Mouse (Mus musculus) mesoderm, embryonic 11.5 days (tissue): ENCODE results near the gene Gm5796.
"Not testable (repeated sequence)": the region's sequence is repeated elsewhere in the genome, so short reads cannot be mapped to it uniquely, and the experiment has no call there.

Experiments used
- DNase-seq: peaks from one replicate; pipeline ENCODE4 v3.0.0-alpha.2; 2012; ENCODE audit warnings: low read depth, low spot score

Gene Gm5796

GRCm38 (mm10) chr14:4023641-4024040, at the start of gene Gm5796:
Gene Gm5796 (plus strand): TSS chr14:4023941.
- not testable (repeated sequence) for DNase-seq

- DNase-seq = not testable (repeated sequence)
These were observed 25.6 kb upstream of the Gm5796 start, which contains the start of gene Gm3099 for GRCm38 (mm10) chr14:3998094-3998493. Gene Gm3099 (plus strand): TSS chr14:3998394.

GRCm38 (mm10) chr14:4083820-4084219, 60.1 kb downstream of the Gm5796 start, which contains the start of gene Gm3115:
Gene Gm3115 (plus strand): TSS chr14:4084120.
- not testable (repeated sequence) for DNase-seq
